Mouse (Mus musculus) stomach, embryonic 16.5 days (tissue): ENCODE data around the gene Atp6v0a4. TPM values are rescaled to one million over a fixed set of nuclear protein-coding genes. Genes with fewer than 3 reads are reported as not detected.

Source experiments
- ATAC-seq: fragments of 200-750 bp; cut with Nextera tagmentation; 2 replicates; pipeline ENCODE4 v1.8.0; 2017; ENCODE audit warnings: moderate number of reproducible peaks, moderate TSS enrichment; ENCODE audit not compliant: insufficient read depth, low FRiP score
- H3K27ac ChIP-seq: fragments of 300-500 bp; sonication (generic); 2 replicates; pipeline ENCODE4 v1.5.1; 2014; ENCODE audit warnings: low read length
- H3K27me3 ChIP-seq: fragments of 300-500 bp; sonication (generic); 2 replicates; pipeline ENCODE4 v1.6.1; 2014; ENCODE audit warnings: low read length, control low read depth, mixed read lengths; ENCODE audit not compliant: control insufficient read depth, insufficient read depth
- H3K36me3 ChIP-seq: fragments of 300-500 bp; sonication (generic); 2 replicates; pipeline ENCODE4 v1.6.1; 2014; ENCODE audit warnings: low read length; ENCODE audit not compliant: control insufficient read depth, insufficient read depth
- H3K4me1 ChIP-seq: fragments of 300-500 bp; sonication (generic); 2 replicates; pipeline ENCODE4 v1.6.1; 2014; ENCODE audit warnings: low read length, control low read depth, mixed read lengths; ENCODE audit not compliant: control insufficient read depth, insufficient read depth
- H3K4me2 ChIP-seq: fragments of 300-500 bp; sonication (generic); 2 replicates; pipeline ENCODE4 v1.6.1; 2014; ENCODE audit warnings: low read depth, low read length, mixed read lengths
- H3K4me3 ChIP-seq: fragments of 300-500 bp; sonication (generic); replicated peaks from 2 replicates; pipeline ENCODE4 v1.5.1; 2014; ENCODE audit warnings: mild to moderate bottlenecking, low read length
- H3K9ac ChIP-seq: fragments of 300-500 bp; sonication (generic); 2 replicates; pipeline ENCODE4 v1.6.1; 2014; ENCODE audit warnings: low read length
- H3K9me3 ChIP-seq: fragments of 300-500 bp; sonication (generic); replicated peaks from 2 replicates; pipeline ENCODE4 v1.6.1; 2016; ENCODE audit warnings: low read length, control low read depth; ENCODE audit not compliant: control insufficient read depth
- WGBS: fragments of 180-500 bp; shearing (Covaris S2); extraction: QIAGEN DNeasy Blood & Tissue Kit; methylation state at CpG from one replicate; pipeline ENCODE4 v1.1.7; 2014; 5-methylcytosine and 5-hydroxymethylcytosine counted together
- polyA plus RNA-seq: library from polyadenylated mRNA; unstranded; fragments of >200 nt; fragmentation: Nextera tagmentation; extraction: Ambion mirVana; gene quantifications from 2 replicates; pipeline ENCODE4 v1.2.1, GENCODE M21; 2015

Gene Atp6v0a4
- polyA plus RNA-seq, 1 experiment from 2014 or later, result 9.3 TPM

DNA sequence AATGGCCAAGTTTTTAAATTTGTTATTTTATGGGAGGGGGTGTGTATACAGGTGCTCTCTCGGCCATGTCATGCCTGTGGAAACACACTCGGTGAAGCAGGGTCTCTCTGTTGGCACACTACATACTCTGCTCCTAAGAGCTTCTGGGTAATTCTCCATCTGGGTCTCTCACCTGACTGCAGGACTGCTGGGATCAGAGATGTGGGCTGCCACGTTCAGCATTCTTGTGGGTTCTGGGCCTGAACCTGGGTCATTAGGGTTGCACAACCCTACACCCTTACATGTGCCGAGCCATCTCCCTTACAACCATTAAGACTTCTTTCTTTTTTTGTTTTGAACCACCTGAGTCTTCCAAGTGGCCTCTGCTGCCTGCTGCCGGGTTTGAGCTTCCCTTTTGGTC is 2.5 kb downstream of the Atp6v0a4 start:
- no peaks in the 10 kb centered on the region; the same call in none of the 2 replicates for H3K4me1 ChIP-seq
- H3K36me3 ChIP-seq, result no peaks in the 10 kb centered on the region
- 80% methylated on average over 5 of the region's 5 CpGs for WGBS
- H3K9me3 ChIP-seq, result no peaks in the 10 kb centered on the region
- H3K4me2 ChIP-seq, result no peak overlapping the region
- ATAC-seq, result no peak
- H3K27ac ChIP-seq, result no peak overlapping the region
- no peaks in the 10 kb centered on the region for H3K27me3 ChIP-seq
- no peak overlapping the region for H3K4me3 ChIP-seq
- no peak overlapping the region for H3K9ac ChIP-seq

DNA sequence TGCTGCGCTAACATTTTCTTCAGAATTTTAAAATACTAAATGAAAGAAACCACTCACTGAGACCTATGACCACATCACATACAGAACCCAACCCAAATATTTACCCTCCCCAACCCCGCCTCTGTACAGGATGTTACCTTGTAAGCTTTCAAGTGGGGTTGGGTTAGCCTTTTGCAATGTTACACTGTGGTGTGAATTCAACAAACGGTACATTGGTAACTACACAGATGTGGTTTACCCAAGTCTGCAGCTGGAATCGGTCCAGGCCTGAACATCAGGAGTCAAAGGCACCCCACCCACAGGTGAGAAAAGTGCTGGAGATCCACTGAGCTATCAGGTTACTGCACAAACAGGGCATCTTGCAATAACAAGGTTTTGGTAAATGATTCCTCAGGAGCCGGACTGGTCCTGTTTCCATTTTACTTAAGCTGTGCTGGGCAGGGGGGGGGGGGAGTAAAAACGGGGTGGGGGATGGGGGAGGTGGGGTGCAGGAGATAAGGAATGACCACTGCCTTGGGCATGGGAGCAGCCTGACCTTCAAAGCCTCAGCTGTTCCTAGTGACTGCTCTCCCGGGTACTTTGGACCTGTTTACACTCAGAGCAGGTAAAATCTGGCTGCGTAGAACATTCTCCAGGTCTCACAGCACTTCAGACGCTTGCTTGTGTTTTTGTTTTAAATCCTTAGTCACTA is 3.6 kb downstream of the Atp6v0a4 start:
- H3K4me3 ChIP-seq, result no peak overlapping the region
- H3K27me3 ChIP-seq, result no peaks in the 10 kb centered on the region
- H3K9ac ChIP-seq, result no peak overlapping the region
- WGBS, result 42% methylated on average over 9 of the region's 9 CpGs
- peaks cover 3% of the 10 kb centered on the region for H3K4me1 ChIP-seq
- H3K4me2 ChIP-seq, result no peak overlapping the region
- no peaks in the 10 kb centered on the region for H3K36me3 ChIP-seq
- peak; percentile 70 for ATAC-seq
- no peaks in the 10 kb centered on the region for H3K9me3 ChIP-seq
- 0 out of 2 replicates have a peak overlapping the region, but pooled peaks have one; percentile 21 for H3K27ac ChIP-seq

DNA sequence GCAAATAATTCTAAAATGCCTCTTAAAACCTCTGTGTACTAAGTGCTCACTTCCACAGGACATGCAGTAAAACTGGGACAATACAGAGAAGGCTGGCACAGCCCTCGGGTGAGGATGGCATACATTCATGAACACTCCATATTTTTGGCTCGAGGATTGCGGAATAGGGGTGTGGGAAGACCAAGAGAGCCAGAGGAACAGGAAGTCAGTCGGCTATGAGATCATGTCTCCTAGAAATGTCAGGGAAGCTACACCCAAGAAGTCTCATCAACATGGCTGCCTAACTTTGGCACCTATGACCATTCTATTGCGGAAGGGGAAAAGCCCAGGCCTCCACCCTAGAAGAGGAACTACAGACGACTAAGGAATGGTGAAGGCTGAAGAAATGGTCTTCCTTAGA is 6.0 kb downstream of the Atp6v0a4 start:
- 91% methylated on average over 6 of the region's 6 CpGs for WGBS

DNA sequence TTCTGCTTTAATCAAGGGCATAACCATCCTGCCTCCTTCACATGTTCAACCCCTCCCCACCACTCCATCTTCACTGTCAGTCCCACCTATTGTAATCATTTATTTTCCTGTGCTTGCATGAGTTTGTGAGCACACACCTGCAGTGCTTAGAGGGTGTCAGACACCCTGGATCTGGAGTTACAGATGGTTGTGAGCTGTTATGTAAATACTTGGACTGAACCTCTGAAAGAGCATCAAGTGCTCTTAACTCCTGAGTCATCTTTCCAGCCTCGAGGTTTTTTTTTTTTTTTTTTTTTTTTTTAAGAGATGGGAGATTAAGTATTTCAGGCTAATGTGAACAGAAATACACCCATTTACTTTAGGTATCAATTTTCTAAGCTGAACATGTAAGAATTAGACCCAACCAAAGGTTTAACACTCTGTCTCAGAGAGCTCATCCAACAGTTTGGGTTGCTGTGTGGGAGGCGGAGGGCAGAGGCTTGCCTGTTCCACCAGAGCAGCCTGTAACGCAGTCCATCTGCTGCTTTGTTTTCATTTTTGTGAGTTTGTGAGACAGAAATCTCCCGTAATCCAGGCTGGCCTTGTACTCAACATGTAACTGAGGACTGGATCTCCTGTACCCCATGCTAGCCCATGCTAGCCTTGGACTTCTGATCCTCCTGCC is 8.1 kb downstream of the Atp6v0a4 start:
- Histone ChIP-seq H3K4me2 (no peak overlapping the region), H3K9ac (no peak overlapping the region), H3K9me3 (no peaks in the 10 kb centered on the region), H3K36me3 (no peaks in the 10 kb centered on the region), H3K4me1 (peaks cover 3% of the 10 kb centered on the region; the same call in 1 of the 2 replicates), H3K27me3 (no peaks in the 10 kb centered on the region), H3K4me3 (no peak overlapping the region), H3K27ac (no peak overlapping the region)
- WGBS, result 44% methylated on average over 4 of the region's 4 CpGs
- no peak for ATAC-seq

More for the DNA sequence above, 6.0 kb downstream of the Atp6v0a4 start:
- H3K9me3 ChIP-seq, result no peaks in the 10 kb centered on the region
- H3K36me3 ChIP-seq, result no peaks in the 10 kb centered on the region
- ATAC-seq, result no peak
- H3K27ac ChIP-seq, result no peak overlapping the region
- H3K4me2 ChIP-seq, result no peak overlapping the region
- H3K27me3 ChIP-seq, result no peaks in the 10 kb centered on the region
- H3K4me3 ChIP-seq, result no peak overlapping the region
- peaks cover 3% of the 10 kb centered on the region for H3K4me1 ChIP-seq
- no peak overlapping the region for H3K9ac ChIP-seq

DNA sequence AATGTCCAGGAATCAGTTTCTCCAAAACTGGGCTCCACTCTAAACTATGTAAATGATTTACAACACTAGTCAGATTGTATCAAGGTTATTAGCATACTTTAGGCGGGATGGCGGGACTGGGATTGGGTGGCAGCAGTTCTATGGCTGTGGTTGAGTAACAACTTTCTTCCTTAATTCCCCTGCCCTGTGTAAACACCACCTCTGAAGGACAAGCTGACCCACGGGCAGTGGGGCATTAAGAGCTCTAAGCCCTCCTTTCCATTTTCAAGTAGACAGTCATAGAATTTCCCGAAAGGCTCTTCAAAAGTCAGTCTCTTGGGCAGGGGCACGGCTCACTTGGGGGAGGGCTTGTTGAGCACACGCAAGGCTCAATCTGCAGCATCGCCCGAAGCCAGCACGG is 13.5 kb downstream of the Atp6v0a4 start:
- Histone ChIP-seq H3K27me3 (no peaks in the 10 kb centered on the region), H3K9me3 (no peaks in the 10 kb centered on the region), H3K9ac (no peak overlapping the region), H3K4me2 (no peak overlapping the region), H3K4me1 (peaks cover 1% of the 10 kb centered on the region; the same call in 1 of the 2 replicates), H3K4me3 (no peak overlapping the region), H3K36me3 (no peaks in the 10 kb centered on the region), H3K27ac (no peak overlapping the region)
- ATAC-seq, result peak; percentile 31; the same call in 1 of the 2 replicates
- 58% methylated on average over 9 of the region's 9 CpGs for WGBS

DNA sequence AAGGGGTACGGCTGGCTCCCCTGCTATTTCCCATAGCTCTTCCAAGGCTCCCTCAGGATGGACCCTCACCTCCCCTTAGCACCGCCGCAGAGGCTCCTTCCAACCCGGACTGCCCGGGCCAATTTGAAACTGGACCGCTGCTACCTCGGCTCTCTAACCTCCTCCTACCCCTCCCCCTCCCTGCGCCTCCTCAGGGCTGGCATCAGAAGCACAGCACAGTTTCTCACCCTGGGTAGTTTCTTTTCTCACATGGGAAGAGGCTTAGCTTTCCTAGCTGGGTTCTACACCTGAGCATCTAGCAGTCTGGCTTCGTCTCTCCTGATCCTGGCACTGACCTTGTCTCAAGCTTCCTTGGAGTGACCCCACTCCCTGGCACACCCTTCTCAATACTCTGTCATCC is 14.5 kb downstream of the Atp6v0a4 start:
- H3K36me3 ChIP-seq, result no peaks in the 10 kb centered on the region
- no peaks in the 10 kb centered on the region; the same call in 1 of the 2 replicates for H3K4me1 ChIP-seq
- no peak overlapping the region for H3K9ac ChIP-seq
- H3K4me3 ChIP-seq, result no peak overlapping the region
- H3K9me3 ChIP-seq, result no peaks in the 10 kb centered on the region
- peak overlapping the region; percentile 19 for H3K4me2 ChIP-seq
- 14% methylated on average over 9 of the region's 9 CpGs for WGBS
- no peak overlapping the region for H3K27ac ChIP-seq
- H3K27me3 ChIP-seq, result no peaks in the 10 kb centered on the region
- no peak for ATAC-seq

DNA sequence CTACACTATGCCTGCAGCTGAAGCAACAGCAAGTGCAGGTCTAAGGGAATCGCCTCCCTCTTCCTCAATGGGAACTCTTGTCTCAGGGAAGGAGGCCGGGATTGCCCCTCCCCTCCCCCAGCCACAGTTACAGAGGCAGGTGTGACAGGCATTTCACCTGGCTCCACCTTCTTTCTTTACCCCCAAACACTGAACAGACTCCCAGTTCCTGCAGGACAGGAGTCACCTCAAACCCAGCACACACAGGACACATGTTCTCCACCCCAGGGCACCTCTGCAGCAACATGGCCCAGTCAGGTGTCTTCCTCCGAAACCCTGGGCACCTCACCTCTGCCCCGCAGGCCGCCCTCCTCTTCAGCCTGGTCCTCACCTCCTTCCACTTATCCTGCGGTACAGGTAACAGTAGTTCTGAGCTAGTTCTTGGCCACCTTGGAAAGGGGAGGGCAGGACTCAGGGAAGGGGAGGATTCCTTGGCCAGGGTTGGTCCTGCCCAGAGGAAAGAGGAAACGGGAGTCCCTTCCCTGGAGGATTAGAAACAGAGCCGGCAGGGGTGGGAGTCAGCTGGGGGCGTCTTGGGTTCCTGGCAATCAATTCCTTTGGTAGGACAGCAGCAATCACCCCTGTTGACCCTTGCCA is 15.1 kb downstream of the Atp6v0a4 start, which contains the start of gene Tmem213:
Gene Tmem213 (plus strand): TSS at position 96 of the 636 bp plus-strand sequence.
- no peak within 1 kb of the TSS for H3K4me3 ChIP-seq
- no peaks in the 10 kb centered on the region for H3K9me3 ChIP-seq
- no peak within 1 kb of the TSS for H3K27ac ChIP-seq
- ATAC-seq, result no peak
- 23% methylated on average over 9 of the region's 9 CpGs for WGBS
- H3K9ac ChIP-seq, result no peak within 1 kb of the TSS
- no peaks in the 10 kb centered on the region for H3K36me3 ChIP-seq
- peak within 1 kb of the TSS; percentile 19 for H3K4me2 ChIP-seq
- no peaks in the 10 kb centered on the region for H3K27me3 ChIP-seq
- H3K4me1 ChIP-seq, result no peaks in the 10 kb centered on the region; the same call in 1 of the 2 replicates

DNA sequence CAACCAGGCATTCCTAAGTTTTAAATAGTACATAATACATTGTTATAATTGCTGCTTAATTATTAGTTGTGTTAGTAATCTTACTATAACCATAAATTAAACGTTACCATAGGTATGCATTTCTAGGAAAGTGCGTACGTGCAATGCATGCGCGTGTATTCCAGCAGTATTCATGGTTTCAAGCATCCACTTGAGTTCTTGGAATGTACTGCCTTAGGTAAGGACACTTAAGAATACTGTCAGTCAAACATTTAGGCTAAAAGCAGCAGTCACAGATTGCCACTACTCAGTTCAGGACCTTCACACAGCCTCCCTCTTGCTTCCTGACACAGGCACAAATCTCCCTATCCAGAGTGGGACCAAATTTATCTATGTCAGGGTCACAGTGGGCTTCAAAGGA is 15.9 kb downstream of the Atp6v0a4 start:
- WGBS, result 91% methylated on average over 5 of the region's 5 CpGs
- no peak for ATAC-seq
- no peaks in the 10 kb centered on the region for H3K36me3 ChIP-seq
- no peaks in the 10 kb centered on the region; the same call in 1 of the 2 replicates for H3K4me1 ChIP-seq
- H3K27me3 ChIP-seq, result no peaks in the 10 kb centered on the region
- no peaks in the 10 kb centered on the region for H3K9me3 ChIP-seq
- no peak overlapping the region for H3K9ac ChIP-seq
- H3K4me3 ChIP-seq, result no peak overlapping the region
- no peak overlapping the region for H3K4me2 ChIP-seq
- no peak overlapping the region for H3K27ac ChIP-seq

DNA sequence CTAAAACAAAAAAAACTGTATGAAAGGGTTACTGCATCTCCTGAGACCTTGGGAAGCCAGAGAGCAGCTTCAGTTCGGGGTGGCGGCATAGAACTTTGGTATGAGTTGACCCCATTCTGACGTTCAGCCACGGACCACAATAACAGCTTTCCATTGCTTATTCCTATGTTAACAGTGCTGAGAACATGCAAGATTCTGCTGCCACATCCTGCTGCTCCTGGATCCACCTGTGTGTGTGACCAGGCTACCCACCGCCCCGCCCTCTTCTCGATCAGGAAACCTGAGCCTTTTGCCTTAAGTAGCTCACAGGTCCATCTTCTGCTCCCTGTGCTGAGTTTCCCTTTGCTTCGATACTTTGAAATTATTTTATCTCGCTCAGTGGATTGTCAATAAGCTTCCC is 18.5 kb downstream of the Atp6v0a4 start:
- H3K4me3 ChIP-seq, result no peak overlapping the region
- H3K4me1 ChIP-seq, result no peaks in the 10 kb centered on the region; the same call in 1 of the 2 replicates
- H3K27me3 ChIP-seq, result no peaks in the 10 kb centered on the region
- 73% methylated on average over 9 of the region's 9 CpGs for WGBS
- H3K9ac ChIP-seq, result no peak overlapping the region
- H3K4me2 ChIP-seq, result no peak overlapping the region
- no peaks in the 10 kb centered on the region for H3K9me3 ChIP-seq
- no peaks in the 10 kb centered on the region for H3K36me3 ChIP-seq
- no peak overlapping the region for H3K27ac ChIP-seq
- no peak for ATAC-seq
